Mouse (Mus musculus) intestine, embryonic 15.5 days (tissue): ENCODE measurements around the gene Pygo2. TPM values are rescaled to one million over a fixed set of nuclear protein-coding genes. Genes with fewer than 3 reads are reported as not detected.
A peak's percentile ranks its signal among the peaks of the same experiment; 100 is the strongest.

Experiments used
- ATAC-seq: fragments of 200-750 bp; cut with Nextera tagmentation; 2 replicates; pipeline ENCODE4 v1.8.0; 2017; ENCODE audit warnings: moderate TSS enrichment, moderate library complexity
- H3K27ac ChIP-seq: fragments of 300-500 bp; sonication (generic); 2 replicates; pipeline ENCODE4 v1.5.1; 2015; ENCODE audit warnings: mild to moderate bottlenecking, inconsistent platforms
- H3K27me3 ChIP-seq: fragments of 300-500 bp; sonication (generic); replicated peaks from 2 replicates; pipeline ENCODE4 v1.6.1; 2015; ENCODE audit warnings: inconsistent platforms
- H3K36me3 ChIP-seq: fragments of 300-500 bp; sonication (generic); 2 replicates; pipeline ENCODE4 v1.6.1; 2015; ENCODE audit warnings: inconsistent platforms
- H3K4me1 ChIP-seq: fragments of 300-500 bp; sonication (generic); replicated peaks from 2 replicates; pipeline ENCODE4 v1.6.1; 2015; ENCODE audit warnings: inconsistent platforms
- H3K4me2 ChIP-seq: fragments of 300-500 bp; sonication (generic); replicated peaks from 2 replicates; pipeline ENCODE4 v1.6.1; 2015; ENCODE audit warnings: mild to moderate bottlenecking, inconsistent platforms
- H3K4me3 ChIP-seq: fragments of 300-500 bp; sonication (generic); replicated peaks from 2 replicates; pipeline ENCODE4 v1.5.1; 2015; ENCODE audit warnings: inconsistent platforms
- H3K9ac ChIP-seq: fragments of 300-500 bp; sonication (generic); 2 replicates; pipeline ENCODE4 v1.6.1; 2015; ENCODE audit warnings: inconsistent platforms
- H3K9me3 ChIP-seq: fragments of 300-500 bp; sonication (generic); 2 replicates; pipeline ENCODE4 v1.6.1; 2016; ENCODE audit warnings: inconsistent platforms
- WGBS: fragments of 180-500 bp; shearing (Covaris S2); methylation state at CpG from one replicate; pipeline ENCODE4 v1.1.7; 2015; 5-methylcytosine and 5-hydroxymethylcytosine counted together
- polyA plus RNA-seq: library from polyadenylated mRNA; unstranded; fragments of >200 nt; fragmentation: Nextera tagmentation; extraction: Ambion mirVana; gene quantifications from 2 replicates; pipeline ENCODE4 v1.2.1, GENCODE M21; 2015

Pygo2 gene
- polyA plus RNA-seq, 1 experiment from 2014 or later, result 32.7 TPM

GRCm38 (mm10) chr3:89387632-89388031 is 42.4 kb upstream of the Pygo2 start:
- Histone ChIP-seq H3K27me3 (no peaks in the 10 kb centered on the region), H3K9ac (peak overlapping the region; percentile 31), H3K36me3 (no peaks in the 10 kb centered on the region; the same call in 1 of the 2 replicates), H3K4me1 (peaks cover 74% of the 10 kb centered on the region), H3K9me3 (no peaks in the 10 kb centered on the region), H3K4me2 (peak overlapping the region; percentile 62), H3K27ac (peak overlapping the region; percentile 92), H3K4me3 (peak overlapping the region; percentile 23)
- 59% methylated on average over 11 of the region's 11 CpGs for WGBS
- ATAC-seq, result no peak

DNA sequence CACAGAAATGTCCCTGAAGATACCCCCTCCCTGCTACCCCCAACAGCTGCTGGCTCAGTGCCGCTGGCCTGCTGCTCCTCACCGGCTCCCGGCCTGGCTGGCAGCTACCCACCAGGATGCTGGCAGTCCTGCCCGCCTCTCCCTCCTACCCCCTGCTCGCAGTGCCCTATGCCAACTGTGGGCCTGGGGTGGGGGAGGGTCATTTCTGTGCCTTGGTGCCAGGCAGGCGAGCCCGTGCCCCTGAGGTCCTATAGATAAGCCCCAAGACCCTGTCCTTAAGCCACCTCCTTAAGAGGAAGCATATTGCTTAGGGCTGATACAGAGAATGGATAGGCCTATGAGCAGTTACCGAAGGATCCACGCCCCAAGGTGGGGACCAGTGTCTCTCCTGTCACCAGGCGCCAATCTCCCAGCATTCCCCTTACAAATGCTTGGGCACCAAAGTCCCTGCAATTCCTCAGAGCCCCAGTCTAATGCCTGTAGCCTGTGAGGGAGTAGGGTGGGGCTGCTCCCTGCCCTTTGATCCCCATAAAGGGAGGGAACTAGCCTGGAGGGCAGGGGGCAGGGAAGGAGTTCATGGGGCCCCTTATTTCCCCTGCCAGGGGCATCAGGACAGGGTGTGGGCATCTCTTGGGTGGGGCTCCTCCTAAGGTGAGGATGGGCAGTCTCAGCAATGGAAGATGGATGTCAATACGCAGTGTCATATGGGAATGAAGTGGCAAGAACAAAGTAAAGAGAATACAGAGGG is 41.7 kb upstream of the Pygo2 start:
- 65% methylated on average over 11 of the region's 11 CpGs for WGBS
- ATAC-seq, result peak; percentile 80
- H3K27me3 ChIP-seq, result no peaks in the 10 kb centered on the region
- no peak overlapping the region for H3K9ac ChIP-seq
- H3K4me2 ChIP-seq, result peak overlapping the region; percentile 62
- H3K36me3 ChIP-seq, result no peaks in the 10 kb centered on the region; the same call in 1 of the 2 replicates
- H3K27ac ChIP-seq, result peak overlapping the region; percentile 92
- H3K9me3 ChIP-seq, result no peaks in the 10 kb centered on the region
- H3K4me3 ChIP-seq, result peak overlapping the region; percentile 19
- peaks cover 78% of the 10 kb centered on the region for H3K4me1 ChIP-seq

DNA sequence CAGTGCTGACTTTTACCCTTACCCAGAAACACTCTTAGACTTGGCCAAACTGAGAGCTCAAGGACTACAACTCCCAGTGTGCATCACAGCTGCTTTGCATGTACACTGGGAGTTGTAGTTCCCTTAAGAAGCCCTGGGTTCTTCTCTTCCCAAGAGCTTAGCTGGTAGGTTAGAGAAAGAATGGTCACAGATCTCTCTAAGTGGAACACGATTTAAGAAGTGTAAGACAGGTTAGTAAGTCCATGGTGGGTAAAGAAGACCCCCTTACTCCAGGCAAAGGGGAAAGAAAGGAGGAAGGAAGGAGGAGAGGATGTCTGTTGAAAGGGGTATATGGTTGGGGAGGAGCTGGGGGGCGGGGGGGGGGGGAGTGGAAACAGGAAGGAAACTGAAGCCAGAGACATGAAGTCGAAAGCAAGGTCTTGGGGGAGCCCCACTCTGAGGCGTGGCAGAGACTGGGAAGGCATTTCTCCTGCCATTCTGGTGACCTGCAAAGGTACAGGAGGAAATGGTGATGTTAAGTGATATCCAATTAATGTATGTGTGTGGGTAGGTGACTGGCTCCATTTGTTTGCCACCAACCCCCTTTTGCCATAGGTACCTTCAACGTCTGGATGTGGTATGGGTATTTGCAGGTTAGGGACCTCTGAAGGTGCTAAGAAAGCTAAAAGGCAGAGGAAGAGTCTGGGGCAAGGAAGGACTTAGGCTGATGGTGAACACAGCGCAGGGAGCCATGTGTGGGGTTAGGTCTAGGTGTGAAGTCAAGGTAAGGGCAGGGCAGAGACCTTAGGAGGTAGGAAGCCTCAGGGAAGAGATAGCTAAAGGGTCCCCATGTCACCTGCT is 40.9 kb upstream of the Pygo2 start:
- peak; percentile 24 for ATAC-seq
- no peaks in the 10 kb centered on the region for H3K9me3 ChIP-seq
- H3K4me1 ChIP-seq, result peaks cover 75% of the 10 kb centered on the region
- H3K36me3 ChIP-seq, result no peaks in the 10 kb centered on the region
- peak overlapping the region; percentile 92 for H3K27ac ChIP-seq
- no peak overlapping the region; the same call in 1 of the 2 replicates for H3K9ac ChIP-seq
- no peak overlapping the region for H3K4me3 ChIP-seq
- H3K4me2 ChIP-seq, result peak overlapping the region; percentile 92
- no peaks in the 10 kb centered on the region for H3K27me3 ChIP-seq
- 46% methylated on average over 5 of the region's 6 CpGs for WGBS

DNA sequence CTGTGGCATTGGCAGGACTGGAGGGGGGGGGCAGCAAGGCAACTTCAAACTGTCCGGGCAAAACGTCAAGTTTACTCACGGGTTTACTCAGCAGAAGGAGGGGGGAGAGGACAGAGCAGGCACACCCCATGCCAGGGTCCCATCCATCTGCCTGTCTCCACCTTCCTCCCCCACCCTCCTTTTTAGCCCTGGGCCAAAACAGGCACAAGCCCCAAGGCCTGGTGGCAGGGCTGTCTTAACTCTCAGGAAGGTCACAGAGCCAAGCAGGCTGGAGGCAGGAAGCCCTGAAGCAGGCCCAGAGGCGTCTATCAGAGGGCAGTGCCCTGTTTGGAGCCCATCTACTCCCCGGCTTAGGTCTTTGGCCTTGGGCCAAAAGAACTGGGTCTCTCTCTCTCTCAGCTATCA is 39.9 kb upstream of the Pygo2 start:
- H3K4me2 ChIP-seq, result peak overlapping the region; percentile 92
- no peaks in the 10 kb centered on the region for H3K27me3 ChIP-seq
- peak overlapping the region; percentile 92 for H3K27ac ChIP-seq
- no peaks in the 10 kb centered on the region for H3K9me3 ChIP-seq
- no peaks in the 10 kb centered on the region for H3K36me3 ChIP-seq
- H3K4me1 ChIP-seq, result peaks cover 73% of the 10 kb centered on the region
- H3K4me3 ChIP-seq, result peak overlapping the region; percentile 61
- WGBS, result 34% methylated on average over 5 of the region's 5 CpGs
- H3K9ac ChIP-seq, result peak overlapping the region; percentile 69
- ATAC-seq, result no peak

DNA sequence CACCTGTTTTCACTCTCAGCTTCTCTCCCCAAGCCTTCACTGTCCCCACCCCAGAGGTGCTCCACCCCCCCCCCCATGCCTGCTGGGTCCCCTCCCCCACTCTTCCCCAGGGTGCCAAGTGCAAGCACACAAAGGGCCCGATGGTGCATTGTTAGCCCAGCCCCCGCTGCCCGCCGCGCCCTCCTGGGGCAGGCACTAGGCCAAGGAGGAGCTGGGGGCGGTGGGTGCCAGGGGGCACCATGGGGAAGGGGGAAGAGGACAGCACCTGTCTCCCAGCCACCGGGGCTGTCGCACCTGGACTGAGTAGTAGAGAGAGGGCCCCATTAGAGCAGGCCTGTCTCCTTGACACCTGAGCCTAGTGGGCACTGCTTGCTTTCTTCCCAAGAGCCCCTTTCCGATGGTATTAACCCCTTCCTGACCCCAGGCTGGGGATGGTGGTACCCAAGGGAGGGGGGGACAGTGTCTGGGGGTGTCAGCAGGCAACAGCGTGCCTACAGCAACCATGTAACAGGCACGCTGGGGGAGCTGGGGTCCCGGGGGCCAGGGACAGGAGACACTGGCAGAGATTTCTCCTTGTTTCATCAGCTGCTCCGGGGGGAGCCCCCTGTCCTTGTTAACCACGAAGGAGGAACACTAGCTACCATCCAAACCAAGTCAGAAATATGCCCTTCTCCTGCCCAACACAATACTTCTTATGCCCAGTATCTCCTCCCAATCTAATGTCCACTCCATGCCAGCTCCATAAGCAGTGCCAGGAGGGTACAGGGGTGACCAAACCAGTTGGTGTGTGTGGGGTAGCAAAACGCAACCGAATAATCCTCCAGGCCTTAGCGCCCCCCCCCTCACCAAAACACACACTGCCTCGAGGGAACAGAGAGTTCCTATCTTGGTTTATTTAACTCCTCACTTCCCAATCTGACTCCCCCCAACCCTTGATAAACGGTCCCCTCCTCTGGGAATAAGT is 39.0 kb upstream of the Pygo2 start:
- WGBS, result 15% methylated on average over 19 of the region's 19 CpGs
- no peaks in the 10 kb centered on the region for H3K36me3 ChIP-seq
- no peaks in the 10 kb centered on the region for H3K27me3 ChIP-seq
- H3K9me3 ChIP-seq, result no peaks in the 10 kb centered on the region
- H3K4me1 ChIP-seq, result peaks cover 73% of the 10 kb centered on the region
- H3K27ac ChIP-seq, result peak overlapping the region; percentile 92
- ATAC-seq, result no peak
- H3K4me2 ChIP-seq, result peak overlapping the region; percentile 92
- H3K4me3 ChIP-seq, result peak overlapping the region; percentile 61
- H3K9ac ChIP-seq, result peak overlapping the region; percentile 69

DNA sequence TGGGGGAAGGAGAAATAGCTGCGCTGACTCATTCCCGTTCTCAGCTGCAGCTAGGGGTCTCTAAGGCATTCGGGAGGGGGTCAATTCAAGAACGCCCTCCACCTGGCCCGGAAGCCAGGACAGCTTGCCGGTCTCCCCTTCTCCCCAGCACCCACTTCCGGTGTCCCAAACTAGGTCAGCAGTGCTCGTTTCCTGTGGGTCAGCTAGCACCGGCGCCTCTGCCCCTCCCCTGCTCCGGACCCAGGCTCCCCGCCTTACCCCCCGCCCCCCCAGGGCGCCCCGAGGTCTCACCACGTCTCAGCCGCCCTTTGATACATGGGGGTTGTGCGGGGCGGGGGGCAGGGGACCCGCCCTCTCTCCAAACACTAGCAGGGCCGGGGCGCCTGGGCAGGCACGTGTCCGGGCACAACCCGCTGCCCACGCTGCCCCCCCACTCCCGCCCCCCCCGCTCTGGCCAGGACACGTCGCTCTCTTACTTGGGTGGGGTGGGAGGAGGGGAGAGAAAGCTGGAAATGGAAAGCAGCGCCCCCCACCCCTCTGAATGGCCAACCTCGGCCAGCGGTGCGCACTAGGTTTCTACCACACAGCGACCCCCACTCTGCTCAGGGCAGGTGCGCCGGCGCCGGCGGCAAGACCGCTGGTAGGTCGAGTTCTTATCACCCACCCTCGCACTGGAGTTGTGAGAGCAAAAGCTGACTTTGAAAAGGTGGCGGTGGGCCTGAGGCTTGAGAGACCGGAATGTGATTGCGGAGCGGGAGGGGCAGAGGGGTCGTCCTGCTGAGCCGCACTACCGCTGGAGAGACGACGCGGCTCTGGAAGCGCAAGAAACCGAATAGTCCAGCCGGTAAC is 38.1 kb upstream of the Pygo2 start:
- peak overlapping the region; percentile 61 for H3K4me3 ChIP-seq
- ATAC-seq, result no peak
- under 1% methylated on average over 55 of the region's 56 CpGs for WGBS
- H3K9ac ChIP-seq, result peak overlapping the region; percentile 69
- H3K27me3 ChIP-seq, result no peaks in the 10 kb centered on the region
- peak overlapping the region; percentile 92 for H3K4me2 ChIP-seq
- H3K9me3 ChIP-seq, result no peaks in the 10 kb centered on the region
- H3K36me3 ChIP-seq, result no peaks in the 10 kb centered on the region
- H3K27ac ChIP-seq, result peak overlapping the region; percentile 92
- H3K4me1 ChIP-seq, result peaks cover 69% of the 10 kb centered on the region

DNA sequence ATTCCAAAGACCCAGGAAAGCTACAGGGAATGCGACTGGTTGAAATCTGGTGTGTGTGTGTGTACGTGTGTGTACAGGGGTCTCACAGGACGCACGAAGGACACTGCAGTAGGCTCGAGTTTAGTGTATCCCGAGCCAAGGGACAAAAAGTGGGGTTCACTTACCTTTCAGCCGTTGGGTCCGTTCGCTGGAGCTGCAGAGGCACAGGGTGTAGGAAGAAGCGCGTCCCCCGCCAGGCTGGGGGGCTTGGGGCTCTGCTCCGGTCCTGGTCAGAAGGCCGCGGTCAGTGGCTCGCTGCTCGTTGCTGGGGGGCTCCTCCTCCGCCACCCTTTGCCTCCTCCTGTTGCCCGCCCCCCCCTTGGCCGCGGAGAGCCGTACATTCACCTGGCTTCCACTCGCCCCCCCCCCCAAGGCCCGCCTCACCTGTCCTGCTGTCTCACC is 37.1 kb upstream of the Pygo2 start:
- H3K4me3 ChIP-seq, result peak overlapping the region; percentile 61
- 1% methylated on average over 20 of the region's 24 CpGs for WGBS

DNA sequence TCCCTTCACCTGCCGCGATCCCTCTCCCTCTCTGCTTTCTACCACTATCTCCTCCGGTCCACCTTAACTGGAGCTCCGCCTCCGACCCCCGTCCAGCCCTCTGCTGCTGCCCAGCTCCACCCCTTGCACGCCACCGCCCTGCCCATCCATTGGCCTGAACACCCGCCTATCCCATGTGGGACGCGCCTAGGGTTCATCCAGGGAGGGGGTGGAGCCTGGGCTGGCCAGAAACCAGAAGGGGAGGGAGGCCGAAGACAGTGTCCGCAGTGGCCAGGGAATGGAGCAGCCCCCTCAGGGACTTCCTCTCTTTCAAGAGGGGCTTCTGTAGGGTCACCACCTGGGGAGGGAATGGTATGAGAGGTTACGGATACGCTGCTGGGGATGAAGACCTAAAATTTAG is 36.4 kb upstream of the Pygo2 start:
- Histone ChIP-seq H3K27ac (peak overlapping the region; percentile 93), H3K36me3 (no peaks in the 10 kb centered on the region), H3K9ac (peak overlapping the region; percentile 69), H3K4me3 (peak overlapping the region; percentile 61), H3K27me3 (no peaks in the 10 kb centered on the region), H3K4me2 (peak overlapping the region; percentile 92), H3K9me3 (no peaks in the 10 kb centered on the region), H3K4me1 (peaks cover 55% of the 10 kb centered on the region)
- under 1% methylated on average over 15 of the region's 15 CpGs for WGBS
- peak; percentile 88 for ATAC-seq

More for the DNA sequence above, 37.1 kb upstream of the Pygo2 start:
- H3K4me2 ChIP-seq, result peak overlapping the region; percentile 92
- H3K4me1 ChIP-seq, result peaks cover 61% of the 10 kb centered on the region
- no peaks in the 10 kb centered on the region for H3K27me3 ChIP-seq
- H3K9ac ChIP-seq, result peak overlapping the region; percentile 69
- no peak for ATAC-seq
- H3K36me3 ChIP-seq, result no peaks in the 10 kb centered on the region
- H3K27ac ChIP-seq, result peak overlapping the region; percentile 92
- no peaks in the 10 kb centered on the region for H3K9me3 ChIP-seq

DNA sequence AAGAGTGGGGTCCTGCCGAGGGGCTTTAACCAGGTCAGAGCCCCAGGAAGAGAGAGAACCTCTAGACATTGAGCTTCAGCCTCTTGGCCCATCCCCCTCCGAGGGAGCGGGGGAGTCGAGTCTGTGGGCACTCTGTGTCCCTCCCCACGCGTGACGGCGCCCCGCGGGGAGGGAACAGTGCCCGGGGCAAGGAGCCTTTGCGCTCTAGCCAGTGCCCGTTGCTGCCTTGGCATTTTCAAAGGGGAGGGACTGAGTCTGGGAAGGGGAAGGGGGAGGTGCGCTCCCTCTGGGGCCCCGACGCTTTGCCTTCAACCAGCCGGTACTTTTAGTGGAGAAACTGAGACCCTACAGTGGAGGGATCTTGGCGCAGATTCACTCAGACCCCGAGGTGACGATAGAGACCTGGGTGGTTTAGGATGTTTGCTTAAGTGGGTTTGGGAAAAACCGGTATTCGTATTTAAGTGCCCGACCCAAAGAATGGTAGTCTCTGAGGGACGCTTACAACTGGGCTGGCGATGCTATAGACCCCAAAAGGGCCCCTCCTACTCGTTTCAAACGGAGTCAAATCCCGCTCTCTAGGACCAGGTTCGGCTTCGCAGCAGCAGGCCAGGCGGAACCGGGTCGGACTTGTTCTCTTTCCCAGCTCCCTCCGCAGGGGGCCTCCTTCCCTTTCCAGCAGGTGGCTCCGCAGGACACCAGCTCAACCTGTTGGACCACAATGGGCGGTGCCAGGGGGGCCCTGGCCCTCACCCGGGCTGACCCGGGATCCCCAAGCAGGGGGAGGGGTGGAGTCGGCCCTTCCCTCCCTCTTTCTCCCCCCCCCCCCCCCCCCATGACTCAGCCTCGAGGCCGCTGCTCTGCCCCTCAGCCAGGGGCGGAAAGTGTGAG is 35.8 kb upstream of the Pygo2 start, which contains the start of gene Zbtb7b:
Gene Zbtb7b (minus strand): TSS at position 771 of the 888 bp plus-strand sequence.
- Histone ChIP-seq H3K4me2 (peak within 1 kb of the TSS; percentile 92), H3K9ac (peak within 1 kb of the TSS; percentile 69), H3K36me3 (no peaks in the 10 kb centered on the region), H3K4me3 (peak within 1 kb of the TSS; percentile 61), H3K27me3 (no peaks in the 10 kb centered on the region), H3K9me3 (no peaks in the 10 kb centered on the region), H3K4me1 (peaks cover 54% of the 10 kb centered on the region), H3K27ac (peak within 1 kb of the TSS; percentile 93)
- ATAC-seq, result peak; percentile 68
- under 1% methylated on average over 36 of the region's 42 CpGs for WGBS

DNA sequence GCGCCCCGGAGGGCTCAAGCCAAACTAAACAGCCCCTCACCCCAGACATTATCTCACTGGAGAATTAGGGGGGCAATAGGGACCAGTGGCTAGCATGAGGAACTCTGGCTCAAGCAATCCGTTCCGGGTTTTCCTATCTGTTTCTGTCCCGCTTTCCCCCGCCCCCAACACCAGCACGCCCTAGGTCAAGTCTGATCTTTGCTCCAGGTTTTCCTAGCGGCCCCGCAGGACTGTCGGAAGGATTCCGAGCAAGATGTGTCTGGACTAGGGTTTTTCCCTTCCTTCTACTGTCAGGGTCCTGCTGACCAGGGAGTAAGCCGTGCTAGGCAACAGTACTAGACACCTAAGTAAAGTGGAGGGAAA is 35.1 kb upstream of the Pygo2 start:
- Histone ChIP-seq H3K27me3 (no peaks in the 10 kb centered on the region), H3K4me2 (peak overlapping the region; percentile 92), H3K36me3 (peaks cover 1% of the 10 kb centered on the region; the same call in 1 of the 2 replicates), H3K27ac (peak overlapping the region; percentile 93), H3K4me1 (peaks cover 48% of the 10 kb centered on the region), H3K4me3 (peak overlapping the region; percentile 61), H3K9ac (peak overlapping the region; percentile 37), H3K9me3 (no peaks in the 10 kb centered on the region)
- under 1% methylated on average over 12 of the region's 12 CpGs for WGBS
- peak; percentile 48 for ATAC-seq
